Mouse (Mus musculus) yolk sac, embryonic 10.5 days (tissue): Measurements from ENCODE around the gene Galnt2.

Experiments
- DNase-seq: peaks from one replicate; pipeline ENCODE4 v3.0.0-alpha.2; 2017; ENCODE audit warnings: low spot score

Galnt2 gene

GRCm38 (mm10) chr8:124231176-124231484 lies at the start of gene Galnt2:
Gene Galnt2 (plus strand): TSS chr8:124231391.
- DNase-seq, result peak; percentile 78

GRCm38 (mm10) chr8:124181751-124182150 lies 49.4 kb upstream of the Galnt2 start:
- DNase-seq, result no peak

GRCm38 (mm10) chr8:124182224-124182623 lies 49.0 kb upstream of the Galnt2 start:
- DNase-seq, result no peak

- no peak for DNase-seq
These were observed 47.1 kb upstream of the Galnt2 start for GRCm38 (mm10) chr8:124184078-124184477.

- DNase-seq, result no peak
These were observed 46.7 kb upstream of the Galnt2 start for GRCm38 (mm10) chr8:124184507-124184906.

- DNase-seq, result no peak
These were observed 46.1 kb upstream of the Galnt2 start for GRCm38 (mm10) chr8:124185081-124185480.

GRCm38 (mm10) chr8:124190388-124190787 lies 40.8 kb upstream of the Galnt2 start:
- no peak for DNase-seq

GRCm38 (mm10) chr8:124192242-124192641 lies 38.9 kb upstream of the Galnt2 start:
- DNase-seq, result no peak

GRCm38 (mm10) chr8:124192976-124193375 lies 38.2 kb upstream of the Galnt2 start:
- DNase-seq, result no peak

GRCm38 (mm10) chr8:124193992-124194391 lies 37.2 kb upstream of the Galnt2 start:
- DNase-seq, result no peak

- DNase-seq, result no peak
These were observed 35.0 kb upstream of the Galnt2 start for GRCm38 (mm10) chr8:124196195-124196594.

- DNase-seq, result no peak
These were observed 34.4 kb upstream of the Galnt2 start for GRCm38 (mm10) chr8:124196797-124197196.

- DNase-seq, result no peak
These were observed 33.0 kb upstream of the Galnt2 start for GRCm38 (mm10) chr8:124198230-124198629.

- DNase-seq, result no peak
These were observed 30.8 kb upstream of the Galnt2 start for GRCm38 (mm10) chr8:124200400-124200799.

GRCm38 (mm10) chr8:124201706-124202105 lies 29.5 kb upstream of the Galnt2 start:
- no peak for DNase-seq

- DNase-seq, result no peak
These were observed 28.3 kb upstream of the Galnt2 start for GRCm38 (mm10) chr8:124202895-124203294.

- no peak for DNase-seq
These were observed 27.1 kb upstream of the Galnt2 start for GRCm38 (mm10) chr8:124204001-124204601.

- DNase-seq, result no peak
These were observed 19.0 kb upstream of the Galnt2 start for GRCm38 (mm10) chr8:124212148-124212547.

GRCm38 (mm10) chr8:124216951-124217350 lies 14.2 kb upstream of the Galnt2 start:
- DNase-seq, result no peak

- no peak for DNase-seq
These were observed 1.3 kb upstream of the Galnt2 start for GRCm38 (mm10) chr8:124229883-124230282.

GRCm38 (mm10) chr8:124230496-124231175 lies 555 bp upstream of the Galnt2 start:
- no peak for DNase-seq

GRCm38 (mm10) chr8:124231485-124232279 lies 491 bp downstream of the Galnt2 start:
- peak; percentile 58 for DNase-seq

GRCm38 (mm10) chr8:124232280-124232600 lies 1.0 kb downstream of the Galnt2 start:
- DNase-seq, result no peak
